Mouse (Mus musculus) embryo, embryonic 10.5 days (tissue): ENCODE data around the gene Ppp1r13b.
"Not testable (repeated sequence)": the region's sequence is repeated elsewhere in the genome, so short reads cannot be mapped to it uniquely, and the experiment has no call there.

ENCODE experiments used
- DNase-seq: peaks from one replicate; pipeline ENCODE4 v3.0.0-alpha.2; 2015; ENCODE audit warnings: low spot score

Ppp1r13b gene

DNA sequence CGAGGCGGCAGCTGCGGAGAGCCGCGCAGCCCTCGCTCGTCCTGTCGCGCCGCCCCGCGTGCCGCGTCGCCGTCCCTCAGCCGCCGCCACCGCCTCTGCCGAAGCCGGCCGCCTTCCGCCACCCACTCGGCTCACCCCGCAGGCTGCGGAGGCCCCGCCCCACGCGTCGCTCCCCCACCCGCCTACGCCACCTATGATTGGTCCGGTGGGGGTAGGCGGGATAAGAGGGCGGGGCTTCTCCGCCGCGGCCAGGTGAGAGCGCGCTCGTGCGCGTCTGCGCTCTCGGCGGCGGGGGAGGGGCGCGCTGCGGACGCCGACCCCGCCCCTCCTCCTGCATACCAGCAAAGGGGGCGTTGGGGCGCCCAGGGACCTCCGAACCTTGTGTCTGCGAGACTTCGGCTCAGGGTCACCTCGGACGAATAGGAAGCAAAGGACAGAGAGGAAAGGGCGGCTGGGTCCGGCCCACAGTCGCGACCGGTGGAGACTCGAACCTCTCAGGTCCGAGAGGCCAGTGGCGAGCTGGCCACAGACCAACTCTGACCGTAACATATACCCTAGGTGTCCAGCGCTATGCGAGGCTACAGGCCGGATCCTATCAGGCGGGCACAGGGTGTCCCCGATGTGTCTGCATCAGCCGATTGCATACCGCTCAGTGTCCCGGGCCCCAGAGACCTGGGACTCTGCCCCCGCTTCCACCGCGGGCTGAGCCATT, at the start of gene Ppp1r13b:
Gene Ppp1r13b, minus strand, starts transcription at position 141 of the 712 bp plus-strand sequence.
- peak; percentile 91 for DNase-seq

GRCm38 (mm10) chr12:111956173-111956572, 48.3 kb upstream of the Ppp1r13b start:
- DNase-seq: no peak

GRCm38 (mm10) chr12:111951701-111952100, 43.8 kb upstream of the Ppp1r13b start:
- DNase-seq: no peak

- no peak for DNase-seq
These were observed 42.6 kb upstream of the Ppp1r13b start for GRCm38 (mm10) chr12:111950486-111950885.

- peak; percentile 59 for DNase-seq
These were observed 38.8 kb upstream of the Ppp1r13b start for GRCm38 (mm10) chr12:111946716-111947115.

DNA sequence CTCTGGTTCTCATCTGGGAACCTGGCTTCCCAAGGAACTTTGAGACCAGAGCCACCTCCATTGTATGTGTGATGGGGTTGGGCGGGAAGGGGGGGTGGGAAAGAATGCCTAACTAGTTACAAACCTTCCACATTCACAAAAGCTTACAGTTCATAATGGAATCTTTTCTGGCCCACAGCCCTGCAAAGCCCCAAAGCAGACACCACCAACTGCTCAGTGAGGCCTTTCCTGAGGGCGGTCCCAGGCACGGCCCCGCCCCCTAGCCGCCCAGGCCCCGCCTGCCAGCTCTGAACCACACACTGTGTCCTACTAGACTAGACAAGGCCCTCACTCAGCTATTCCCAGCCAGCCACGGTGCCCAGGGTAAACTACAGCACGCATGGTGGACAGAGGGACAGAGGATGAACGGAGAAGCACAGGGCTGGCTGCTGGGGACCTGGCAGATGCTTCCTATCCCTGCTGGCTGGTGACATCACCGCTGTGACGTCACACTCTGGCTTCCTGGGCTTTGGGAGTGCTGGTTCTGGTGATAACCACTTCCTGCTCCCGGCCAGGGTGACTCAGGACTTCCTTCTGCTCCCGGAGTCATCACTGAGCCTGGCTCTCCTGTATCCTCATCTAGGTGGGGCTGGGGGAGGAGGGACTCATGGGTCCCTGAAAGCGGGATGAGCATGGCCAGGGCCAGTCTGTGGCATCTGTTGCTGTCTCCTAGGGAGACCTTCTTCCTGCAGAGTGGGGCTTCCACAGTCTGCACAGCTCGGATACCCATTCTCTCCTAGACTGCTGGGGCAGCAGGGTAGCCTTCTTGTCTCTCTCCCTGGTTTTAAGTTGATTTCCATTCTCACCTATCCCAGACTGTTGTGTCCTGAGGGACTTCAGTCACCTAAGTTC, 38.1 kb upstream of the Ppp1r13b start:
- DNase-seq: not testable (repeated sequence)

- no peak for DNase-seq
These were observed 37.2 kb upstream of the Ppp1r13b start for GRCm38 (mm10) chr12:111945115-111945514.

DNA sequence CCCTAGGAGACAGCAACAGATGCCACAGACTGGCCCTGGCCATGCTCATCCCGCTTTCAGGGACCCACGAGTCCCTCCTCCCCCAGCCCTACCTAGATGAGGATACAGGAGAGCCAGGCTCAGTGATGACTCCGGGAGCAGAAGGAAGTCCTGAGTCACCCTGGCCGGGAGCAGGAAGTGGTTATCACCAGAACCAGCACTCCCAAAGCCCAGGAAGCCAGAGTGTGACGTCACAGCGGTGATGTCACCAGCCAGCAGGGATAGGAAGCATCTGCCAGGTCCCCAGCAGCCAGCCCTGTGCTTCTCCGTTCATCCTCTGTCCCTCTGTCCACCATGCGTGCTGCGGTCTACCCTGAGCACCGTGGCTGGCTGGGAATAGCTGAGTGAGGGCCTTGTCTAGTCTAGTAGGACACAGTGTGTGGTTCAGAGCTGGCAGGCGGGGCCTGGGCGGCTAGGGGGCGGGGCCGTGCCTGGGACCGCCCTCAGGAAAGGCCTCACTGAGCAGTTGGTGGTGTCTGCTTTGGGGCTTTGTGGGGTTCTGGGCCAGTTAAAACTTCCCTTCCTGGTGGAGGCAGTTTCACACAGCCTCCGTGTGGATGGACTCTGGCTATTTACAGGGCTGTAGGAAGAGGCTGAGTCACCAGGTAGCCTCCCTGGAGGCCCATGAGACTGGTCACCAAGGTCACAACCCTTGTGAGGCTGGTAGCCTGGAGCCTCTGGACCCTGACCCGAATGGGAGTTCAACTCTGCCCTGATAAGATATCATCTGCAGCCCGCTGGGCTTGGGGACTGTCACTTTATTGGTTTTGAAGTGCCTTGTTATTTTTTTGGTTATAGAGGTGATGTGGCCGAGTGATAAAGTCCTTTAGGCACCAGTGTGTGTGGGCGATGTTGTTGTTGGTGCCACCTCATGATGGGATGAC, 36.4 kb upstream of the Ppp1r13b start:
- not testable (repeated sequence) for DNase-seq

DNA sequence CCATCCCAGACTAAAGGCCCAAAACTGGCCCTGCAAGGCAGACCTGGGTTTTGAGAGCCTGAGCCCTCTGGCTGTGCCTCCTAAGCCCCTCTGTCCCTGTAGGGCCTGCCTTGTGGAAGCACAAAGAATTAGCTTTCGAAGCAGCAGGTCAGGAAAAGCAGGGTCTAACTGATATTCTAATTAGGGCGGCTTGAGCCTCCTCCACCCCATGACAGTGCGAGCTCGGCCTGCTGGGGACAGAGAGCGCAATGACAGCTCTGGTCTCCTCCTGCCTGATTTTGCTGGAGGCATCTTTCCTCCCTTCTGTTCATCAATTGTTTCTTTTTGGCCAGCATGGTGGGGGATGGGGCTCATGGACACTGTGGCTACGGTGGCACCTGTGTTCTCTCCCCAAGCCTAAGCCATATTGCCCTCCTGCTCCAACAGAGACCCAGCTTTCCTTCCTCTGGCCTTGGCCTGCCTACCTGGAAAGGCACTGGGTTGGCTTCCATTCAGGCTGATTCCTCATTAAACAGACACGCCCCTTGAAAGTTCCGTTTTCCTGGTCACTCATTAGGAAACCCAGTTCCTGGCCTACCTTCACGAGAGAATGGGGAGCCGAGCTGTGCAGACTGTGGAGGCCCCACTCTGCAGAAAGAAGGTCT, 35.6 kb upstream of the Ppp1r13b start:
- DNase-seq: no peak

GRCm38 (mm10) chr12:111938623-111939177, 30.8 kb upstream of the Ppp1r13b start:
- peak; percentile 66 for DNase-seq

DNA sequence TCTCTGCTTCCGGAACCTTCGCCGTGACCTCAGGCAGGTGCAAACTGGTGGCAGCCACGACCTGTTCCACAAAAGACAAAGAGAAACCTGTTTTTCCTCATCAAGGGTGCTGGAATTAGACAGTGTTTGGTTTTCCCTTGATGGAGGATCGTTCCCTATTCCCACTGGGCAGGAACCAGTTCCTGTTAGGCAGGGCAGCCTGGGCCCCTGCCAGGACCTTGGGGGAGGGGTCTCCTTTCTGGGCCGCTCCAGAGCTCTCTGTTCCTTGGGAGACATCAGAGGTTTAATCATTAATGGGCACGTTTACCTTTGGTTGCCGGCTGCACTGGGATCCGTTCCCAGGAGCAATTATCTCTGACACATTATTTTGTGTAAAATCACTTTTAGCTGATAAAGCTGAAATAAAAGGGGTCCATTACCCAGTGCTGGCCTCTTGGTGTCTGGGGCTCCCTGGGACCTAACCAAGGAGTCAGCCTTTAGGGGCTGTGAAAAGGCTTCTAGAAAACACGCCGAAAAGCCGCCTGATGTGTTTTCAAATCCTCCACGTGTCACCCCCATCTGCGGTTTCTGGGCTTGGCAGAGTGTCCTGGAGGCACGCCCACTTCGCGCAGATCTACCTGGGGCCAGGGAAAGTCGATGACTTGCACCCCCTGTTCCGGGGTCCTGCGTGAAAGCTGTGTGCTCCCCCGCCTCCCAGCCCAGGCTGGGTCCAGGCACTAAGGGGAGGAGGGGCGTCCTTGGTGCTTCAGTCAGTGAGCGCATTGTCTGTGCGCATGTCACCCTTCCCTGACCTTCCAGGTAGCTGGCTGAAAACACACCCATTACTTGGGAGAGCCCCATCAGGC, 29.0 kb upstream of the Ppp1r13b start:
- no peak for DNase-seq

DNA sequence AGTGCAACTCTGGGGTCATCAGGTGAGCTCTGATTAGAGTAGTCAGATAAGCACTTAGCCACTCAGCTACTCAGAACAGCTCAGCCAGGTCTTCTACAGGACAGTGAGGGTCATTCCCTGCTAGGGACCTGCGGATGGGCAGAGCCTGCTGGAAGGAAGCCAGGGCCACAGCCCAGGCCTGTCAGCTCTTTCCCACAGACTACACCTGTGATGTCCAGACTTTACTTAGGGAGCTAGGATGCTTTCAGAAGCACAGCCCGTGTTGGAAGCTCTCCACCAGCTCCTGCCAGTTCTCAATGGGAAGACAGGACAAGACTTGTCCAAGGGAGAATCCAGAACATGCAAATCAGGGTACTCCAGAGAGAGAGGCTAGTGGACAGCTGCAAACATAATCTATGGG, 26.1 kb upstream of the Ppp1r13b start:
- no peak for DNase-seq

GRCm38 (mm10) chr12:111933032-111933704, 25.3 kb upstream of the Ppp1r13b start:
- no peak for DNase-seq

- no peak for DNase-seq
These were observed 24.6 kb upstream of the Ppp1r13b start for GRCm38 (mm10) chr12:111932513-111932912.

GRCm38 (mm10) chr12:111931411-111932025, 23.6 kb upstream of the Ppp1r13b start:
- DNase-seq: no peak

DNA sequence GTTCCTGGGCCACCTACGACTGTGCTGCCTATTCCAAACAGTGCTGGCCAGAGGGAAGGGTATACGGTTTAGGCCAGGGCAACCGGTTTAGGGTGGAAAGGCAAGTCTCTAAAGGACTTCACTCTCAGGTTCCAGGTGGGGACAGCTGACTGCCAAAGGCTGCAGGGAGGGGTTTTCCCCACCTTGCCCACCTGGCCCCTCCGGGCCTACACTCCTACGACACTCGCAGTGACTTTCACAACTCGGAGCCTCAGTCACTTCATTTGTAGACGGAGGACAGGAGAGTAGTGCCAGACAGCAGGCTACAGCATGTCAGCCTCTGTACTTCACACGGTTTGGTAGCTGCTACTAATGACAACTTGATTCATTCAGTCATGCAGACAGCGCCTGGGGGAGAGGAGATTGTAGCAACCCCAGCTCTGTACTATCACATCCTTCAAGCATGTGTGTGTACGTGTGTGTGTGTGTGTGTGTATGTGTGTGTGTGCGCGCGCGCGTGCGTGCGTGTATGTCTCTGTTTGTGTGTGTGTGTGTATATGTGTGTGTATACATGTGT, 20.6 kb upstream of the Ppp1r13b start:
- DNase-seq: no peak

- DNase-seq: no peak
These were observed 19.4 kb upstream of the Ppp1r13b start for GRCm38 (mm10) chr12:111927338-111927737.

DNA sequence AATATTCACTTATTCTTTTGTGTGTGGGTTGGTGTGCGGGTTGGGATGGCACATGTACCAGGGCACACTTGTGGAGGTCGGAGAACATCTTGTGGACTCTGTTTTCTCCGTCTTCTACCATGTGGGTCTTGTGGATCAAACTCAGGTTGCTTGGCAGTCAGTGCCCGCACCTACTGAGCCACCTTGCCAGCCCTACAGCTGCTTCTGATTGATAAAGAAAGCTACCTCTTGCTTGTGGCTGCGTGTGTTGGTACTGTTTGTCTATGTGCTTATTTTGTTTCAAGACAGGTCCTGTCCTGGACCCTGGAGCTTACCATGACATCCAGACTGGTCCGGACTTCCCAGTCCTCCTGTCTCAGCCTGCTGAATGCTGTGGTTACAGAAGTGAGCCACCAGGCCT, 15.2 kb upstream of the Ppp1r13b start:
- DNase-seq: no peak

- no peak for DNase-seq
These were observed 12.1 kb upstream of the Ppp1r13b start for GRCm38 (mm10) chr12:111920046-111920445.
